Mouse (Mus musculus): Measurements from ENCODE around the gene Gnb5.
A peak's percentile ranks its signal among the peaks of the same experiment; 100 is the strongest.

Gene Gnb5

GRCm38 (mm10) chr9:75304286-75304685 is 1.8 kb upstream of the Gnb5 start:
- no peak for DNase-seq (ENCODE audit: low read depth)

GRCm38 (mm10) chr9:75307015-75307414 is 927 bp downstream of the Gnb5 start:
- no peak for DNase-seq (ENCODE audit: low read depth)

GRCm38 (mm10) chr9:75308621-75309020 is 2.5 kb downstream of the Gnb5 start:
- no peak for DNase-seq (ENCODE audit: low read depth)

GRCm38 (mm10) chr9:75312008-75312407 is 5.9 kb downstream of the Gnb5 start:
- peak; percentile 60 for DNase-seq (ENCODE audit: low read depth)

- no peak for DNase-seq (ENCODE audit: low read depth)
These were observed 7.2 kb downstream of the Gnb5 start for GRCm38 (mm10) chr9:75313138-75313831.

GRCm38 (mm10) chr9:75313832-75314516 is 7.9 kb downstream of the Gnb5 start:
- DNase-seq (ENCODE audit: low read depth): peak; percentile 38

- DNase-seq (ENCODE audit: low read depth): no peak
These were observed 8.5 kb downstream of the Gnb5 start for GRCm38 (mm10) chr9:75314517-75315105.

- DNase-seq (ENCODE audit: low read depth): no peak
These were observed 9.2 kb downstream of the Gnb5 start for GRCm38 (mm10) chr9:75315238-75315637.

GRCm38 (mm10) chr9:75316771-75317170 is 10.7 kb downstream of the Gnb5 start:
- no peak for DNase-seq (ENCODE audit: low read depth)

GRCm38 (mm10) chr9:75318196-75318595 is 12.1 kb downstream of the Gnb5 start:
- DNase-seq (ENCODE audit: low read depth): no peak

- DNase-seq (ENCODE audit: low read depth): no peak
These were observed 13.3 kb downstream of the Gnb5 start for GRCm38 (mm10) chr9:75319365-75319764.

GRCm38 (mm10) chr9:75322099-75322885 is 16.2 kb downstream of the Gnb5 start:
- DNase-seq (ENCODE audit: low read depth): no peak

- no peak for DNase-seq (ENCODE audit: low read depth)
These were observed 22.0 kb downstream of the Gnb5 start for GRCm38 (mm10) chr9:75328047-75328446.

- DNase-seq (ENCODE audit: low read depth): no peak
These were observed 24.7 kb downstream of the Gnb5 start for GRCm38 (mm10) chr9:75330821-75331220.

- DNase-seq (ENCODE audit: low read depth): no peak
These were observed 28.4 kb downstream of the Gnb5 start for GRCm38 (mm10) chr9:75334440-75334839.

GRCm38 (mm10) chr9:75338016-75338415 is 31.9 kb downstream of the Gnb5 start:
- DNase-seq (ENCODE audit: low read depth): no peak

- no peak for DNase-seq (ENCODE audit: low read depth)
These were observed 36.3 kb downstream of the Gnb5 start for GRCm38 (mm10) chr9:75342433-75342832.

GRCm38 (mm10) chr9:75347458-75347857 is 41.4 kb downstream of the Gnb5 start, which contains the start of gene Bcl2l10:
Gene Bcl2l10, plus strand, starts transcription at chr9:75347758.
- no peak for DNase-seq (ENCODE audit: low read depth)

GRCm38 (mm10) chr9:75348066-75348465 is 42.0 kb downstream of the Gnb5 start:
- DNase-seq (ENCODE audit: low read depth): no peak

GRCm38 (mm10) chr9:75348641-75349040 is 42.6 kb downstream of the Gnb5 start:
- no peak for DNase-seq (ENCODE audit: low read depth)

GRCm38 (mm10) chr9:75353094-75353493 is 47.0 kb downstream of the Gnb5 start:
- no peak for DNase-seq (ENCODE audit: low read depth)

GRCm38 (mm10) chr9:75355783-75356182 is 49.7 kb downstream of the Gnb5 start:
- peak; percentile 41 for DNase-seq (ENCODE audit: low read depth)
